Mouse (Mus musculus) kidney, postnatal 4 days (tissue): ENCODE measurements at regions not wholly inside any gene's neighbourhood (a gene's known extent, or its start where the extent isn't known, plus 50 kb on each side); places are given as distances from the start of the nearest gene placed in this dataset.
A peak's percentile ranks its signal among the peaks of the same experiment; 100 is the strongest.

Experiments
- DNase-seq, 2 experiments: peaks; one replicate each; pipeline ENCODE4 v3.0.0; 2021; ENCODE audit warnings: mixed read lengths in 2 of 2

DNA sequence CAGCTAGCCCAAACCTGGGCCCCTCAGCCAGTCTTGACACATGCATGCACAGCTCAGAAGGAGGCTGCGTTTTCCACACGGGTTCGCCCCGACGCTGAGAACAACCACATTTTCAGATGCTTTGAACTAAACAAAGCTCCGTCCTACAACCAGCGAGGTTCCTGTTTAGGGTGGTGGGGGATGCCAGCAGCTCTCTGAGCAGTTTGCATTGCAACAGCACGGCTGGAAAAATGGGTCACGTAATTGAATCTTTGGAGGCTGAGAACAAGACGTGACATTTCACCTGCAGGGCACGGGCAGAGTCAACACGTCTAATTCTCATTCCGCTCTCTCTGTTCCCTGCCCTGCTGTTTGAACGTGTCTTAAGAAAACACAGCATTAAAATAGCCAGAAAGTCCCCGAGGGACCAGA, 119.2 kb downstream of the Syk start:
- DNase-seq, result peak in 1 of 2 experiments; percentile 14

DNA sequence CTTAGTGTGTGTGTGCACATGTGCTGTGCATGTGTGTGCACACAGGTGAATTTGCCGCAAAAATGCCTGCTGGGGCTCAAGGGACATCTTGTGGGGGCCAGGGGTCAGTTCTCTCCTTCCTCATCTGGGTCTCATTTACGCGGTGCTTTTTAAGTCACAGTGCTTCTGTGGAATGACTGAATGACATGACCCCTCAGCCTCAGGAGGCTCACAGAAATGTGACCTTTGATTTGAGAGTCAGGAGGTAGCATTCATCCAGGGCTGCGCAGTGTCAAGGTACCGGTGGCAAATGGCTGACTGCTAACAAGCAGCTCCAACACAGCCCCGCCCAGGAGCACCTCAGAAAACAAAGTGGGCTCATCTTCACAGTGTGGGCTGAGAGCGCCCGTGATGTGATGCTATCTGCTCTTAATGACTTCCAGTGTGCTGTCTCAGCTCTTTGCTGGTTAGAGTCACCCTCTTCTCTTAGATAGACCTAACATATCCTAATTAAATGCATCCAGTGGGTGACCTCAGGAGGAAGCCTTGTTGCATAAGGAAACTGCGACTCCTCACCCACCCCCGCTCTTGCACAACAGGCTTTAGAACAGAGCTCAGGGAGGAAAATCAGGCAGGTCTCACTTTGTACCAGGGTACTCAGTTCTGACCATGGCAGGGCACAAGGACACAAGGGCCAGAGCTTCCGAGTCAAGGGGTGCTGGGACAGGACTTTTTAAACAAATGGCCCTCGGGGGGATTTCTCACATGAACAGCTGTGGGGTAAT, 120.6 kb downstream of the Syk start:
- no peak for DNase-seq

DNA sequence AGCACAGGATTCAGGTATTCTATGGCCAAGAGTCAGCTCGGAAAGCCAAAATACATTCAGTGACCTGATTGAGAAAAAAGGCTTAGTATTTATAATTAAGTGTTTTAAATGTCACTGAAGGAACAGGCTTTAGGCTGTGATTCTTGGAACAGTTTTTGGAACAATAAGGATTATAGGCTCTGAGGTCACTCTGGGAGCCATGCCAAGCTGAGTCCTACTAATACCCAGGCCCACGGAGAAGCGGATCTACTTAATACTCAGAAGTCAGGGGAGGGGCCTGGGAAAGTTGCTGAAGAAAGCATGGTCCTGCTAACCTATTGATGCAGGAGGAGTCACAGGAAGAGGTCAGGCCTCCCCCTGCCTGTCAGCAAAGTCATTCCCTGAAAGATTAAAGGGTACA, 121.7 kb downstream of the Syk start:
- DNase-seq, result peak; percentile 53 to 55

DNA sequence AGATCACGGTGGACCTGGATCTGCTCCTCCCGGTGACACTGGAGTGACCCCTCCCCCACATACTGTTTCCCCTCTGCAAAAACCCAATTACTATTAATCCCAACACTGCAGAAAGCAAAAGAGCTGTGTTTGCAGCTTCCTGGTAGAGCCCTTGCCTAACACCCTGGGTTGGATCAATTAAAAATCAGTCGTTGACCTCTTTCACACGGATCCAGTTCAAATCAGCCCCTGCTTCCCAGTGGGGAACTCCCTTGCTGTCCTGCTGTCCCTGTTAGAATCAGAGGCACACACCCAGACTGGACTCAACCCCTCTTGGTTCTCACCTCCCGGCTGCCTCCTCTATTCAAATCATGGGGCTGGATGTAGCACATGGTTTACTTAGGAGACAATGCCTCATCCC, 126.6 kb downstream of the Syk start:
- DNase-seq, result no peak

DNA sequence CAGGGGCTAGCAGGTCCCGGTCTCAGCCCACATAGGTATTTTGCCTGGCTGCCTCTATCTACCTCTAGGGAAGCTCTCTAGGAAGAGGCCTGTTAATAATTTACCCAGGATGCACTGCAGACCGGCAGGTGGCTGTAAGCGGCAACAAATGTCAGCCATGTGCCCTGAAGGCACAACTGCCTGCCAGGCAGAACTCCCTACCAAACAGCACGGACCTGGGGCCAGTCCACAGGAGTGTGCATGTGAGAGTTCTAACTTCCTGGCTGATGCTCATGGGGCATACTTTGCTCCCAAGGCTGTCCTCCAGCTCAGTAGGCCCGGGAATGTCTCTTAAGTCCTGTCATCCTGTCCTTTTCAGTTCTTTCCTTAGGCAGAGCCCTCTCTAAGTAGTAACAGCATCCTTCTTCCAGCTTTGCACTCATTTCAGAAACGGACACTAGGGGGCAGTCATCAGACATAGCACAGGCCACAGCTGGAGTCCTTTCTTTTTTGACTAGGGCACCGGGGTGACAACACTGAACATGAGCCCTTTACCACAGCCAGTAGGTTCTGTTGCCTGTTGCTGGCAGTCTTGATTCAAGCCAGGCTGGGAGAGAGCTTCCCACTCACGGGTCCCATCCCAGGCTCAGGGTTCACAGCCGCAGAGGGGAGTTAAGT, 128.9 kb downstream of the Syk start:
- DNase-seq, result peak; percentile 78 to 85

- no peak for DNase-seq
Observed at GRCm38 (mm10) chr13:52721463-52721862, 138.5 kb downstream of the Syk start.

DNA sequence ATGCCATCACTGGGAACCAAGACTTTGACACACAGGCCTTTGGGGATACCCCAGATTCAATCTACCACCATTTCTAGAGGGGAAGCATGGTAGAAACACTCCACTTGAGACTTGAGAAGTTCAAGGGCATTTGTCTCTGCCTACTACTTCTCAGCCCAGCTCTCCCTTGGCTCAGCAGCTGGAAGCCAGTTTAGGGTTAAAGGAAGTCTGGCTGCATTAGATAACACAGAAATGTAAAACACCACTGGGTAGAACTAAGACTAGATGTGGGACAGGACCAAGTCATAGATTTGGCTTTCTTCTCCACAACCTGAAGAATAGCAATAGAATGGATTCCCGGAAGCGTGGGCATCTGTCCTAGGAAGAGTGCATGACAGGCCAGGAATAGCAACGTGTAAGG, 139.7 kb downstream of the Syk start:
- no peak for DNase-seq

DNA sequence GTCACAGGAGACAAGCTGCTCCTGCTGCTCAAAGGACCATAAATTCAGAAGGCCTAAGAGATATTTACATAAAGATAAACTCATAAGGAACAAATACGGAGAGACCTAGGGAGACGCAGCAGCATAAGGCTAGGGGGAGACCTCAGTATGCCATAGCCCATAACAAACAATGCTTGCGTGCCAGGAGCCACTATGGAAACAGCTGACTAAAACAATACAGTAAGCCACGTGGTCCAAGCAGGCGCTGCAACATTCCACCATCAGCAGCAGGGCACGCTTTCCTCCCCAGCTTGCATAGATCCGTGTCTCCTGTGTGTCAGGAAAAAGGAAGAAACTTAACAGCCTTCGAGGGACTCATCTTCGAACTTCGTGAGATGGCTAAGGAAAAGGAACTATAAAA, 143.1 kb downstream of the Syk start:
- peak in 1 of 2 experiments; percentile 30 for DNase-seq

GRCm38 (mm10) chr13:52726525-52726924, 143.6 kb downstream of the Syk start:
- DNase-seq, result no peak

DNA sequence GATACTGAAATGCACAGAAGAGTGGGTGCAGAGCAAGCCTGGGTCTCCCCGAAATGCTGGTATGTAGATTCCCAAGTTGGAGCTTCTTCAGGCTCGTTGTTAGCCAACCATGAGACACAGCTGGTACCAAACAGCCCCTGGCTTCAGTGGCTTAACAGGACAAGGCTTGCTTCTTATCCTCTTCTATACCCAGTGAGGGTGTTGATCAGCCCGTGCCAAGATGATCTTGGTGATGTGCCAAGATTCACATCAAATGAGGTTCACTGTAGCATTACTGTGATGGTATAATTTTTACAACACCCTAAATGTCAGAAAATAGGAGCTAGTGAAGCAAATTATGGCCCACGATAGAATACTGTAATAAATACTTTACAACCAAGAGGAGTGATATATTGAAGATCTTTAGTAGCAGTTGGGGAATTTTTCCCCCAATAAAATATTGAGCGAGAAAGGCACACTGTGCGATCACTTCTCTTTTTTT, 152.5 kb downstream of the Syk start:
- DNase-seq, result no peak

DNA sequence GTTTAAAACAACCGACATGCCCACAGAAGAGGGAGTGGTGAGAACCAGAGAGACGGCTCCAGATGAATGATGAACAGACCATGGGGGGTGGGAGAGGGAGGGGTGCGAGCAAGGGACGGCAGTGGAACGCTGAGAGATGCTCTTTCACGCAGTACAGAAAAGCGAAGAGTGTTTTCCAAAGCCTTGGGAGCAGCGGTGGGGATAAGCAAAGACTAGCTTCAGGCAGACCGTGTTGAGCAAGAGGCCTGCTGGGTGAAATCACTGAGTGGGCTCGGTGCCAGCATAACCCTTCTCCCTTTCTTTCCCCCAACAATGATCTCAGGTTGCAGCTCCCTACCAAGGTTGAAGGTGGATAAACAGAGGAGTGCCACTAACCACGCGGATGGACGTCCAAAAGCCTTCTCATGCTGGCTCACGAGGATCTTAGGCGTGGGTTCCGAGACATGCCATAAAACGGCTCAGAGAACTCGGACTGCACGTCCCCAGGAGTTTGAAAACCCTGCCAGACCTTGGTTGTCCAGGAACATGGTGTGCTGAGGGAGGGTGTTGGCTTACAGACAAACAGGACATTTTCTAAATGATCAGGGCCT, 153.1 kb downstream of the Syk start:
- peak; percentile 13 to 28 for DNase-seq

DNA sequence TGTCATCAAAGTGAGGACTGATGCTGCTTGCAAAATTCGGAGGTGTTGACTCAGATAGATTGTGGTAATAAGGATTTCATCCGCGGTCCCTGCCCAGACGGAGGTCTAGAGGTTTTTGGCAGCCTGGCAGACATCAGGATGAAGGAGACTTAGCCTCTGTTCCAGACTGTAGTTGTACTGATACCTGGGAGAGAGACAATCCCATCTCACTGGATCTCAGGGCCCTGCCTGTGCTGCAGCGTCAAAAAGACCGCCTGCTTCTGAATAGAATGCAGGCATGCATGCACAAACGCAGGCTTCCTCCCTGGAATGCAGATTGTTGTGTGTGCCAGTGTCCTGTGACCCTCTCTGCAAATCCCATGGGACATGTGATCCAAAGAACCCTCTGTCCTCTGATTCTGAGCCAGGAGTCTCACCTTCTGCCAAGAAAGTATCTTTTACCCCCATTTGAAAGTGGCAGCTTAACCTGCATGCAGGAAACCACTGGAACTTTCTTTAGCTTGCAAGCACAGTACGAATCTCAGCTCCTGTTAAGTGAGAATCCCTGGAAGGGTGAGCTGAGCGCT, 155.2 kb downstream of the Syk start:
- no peak for DNase-seq

DNA sequence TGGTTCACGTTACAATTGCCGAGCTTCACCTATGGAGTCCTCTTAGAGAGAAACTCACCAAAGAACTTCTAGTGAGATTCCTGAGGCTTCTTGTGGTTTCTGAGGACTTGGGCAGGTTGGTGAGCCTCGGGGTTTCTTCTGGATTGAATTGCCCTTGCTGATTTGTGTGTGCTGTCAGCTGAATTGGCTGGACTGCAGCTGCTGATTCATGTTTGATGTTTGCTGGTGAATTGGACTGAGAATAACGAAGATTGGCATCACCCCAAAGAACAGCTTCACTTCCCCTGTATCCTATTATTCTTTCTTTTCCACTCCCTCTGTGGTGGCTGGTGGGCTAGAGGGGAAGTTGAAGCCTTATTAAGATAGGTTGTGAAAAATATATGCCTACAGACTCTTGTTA, 158.4 kb downstream of the Syk start:
- no peak for DNase-seq

DNA sequence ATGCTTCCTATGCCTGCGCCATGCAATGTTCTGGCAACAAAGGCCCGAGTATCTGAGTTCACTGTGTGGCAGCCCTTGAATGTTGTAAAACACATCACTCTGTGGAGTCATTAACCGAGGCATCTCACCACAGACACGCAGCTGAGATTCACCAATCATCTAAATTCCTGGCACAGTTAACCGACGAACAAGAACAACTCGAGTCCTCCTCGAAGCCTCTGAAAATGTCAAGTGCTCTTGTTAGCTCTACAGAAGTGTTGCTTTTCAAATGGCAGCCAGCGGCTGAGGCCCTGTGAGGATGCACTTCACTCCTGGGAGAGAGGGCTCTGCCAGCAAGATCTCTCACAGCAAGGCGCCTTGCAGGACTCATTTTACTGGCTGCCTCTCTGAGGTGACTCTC, 173.0 kb downstream of the Syk start:
- no peak for DNase-seq

- DNase-seq, result peak; percentile 50 to 65
Observed at GRCm38 (mm10) chr13:52765508-52766181, 163.8 kb downstream of the Auh start.

GRCm38 (mm10) chr13:52766236-52766635, 163.2 kb downstream of the Auh start:
- no peak for DNase-seq

DNA sequence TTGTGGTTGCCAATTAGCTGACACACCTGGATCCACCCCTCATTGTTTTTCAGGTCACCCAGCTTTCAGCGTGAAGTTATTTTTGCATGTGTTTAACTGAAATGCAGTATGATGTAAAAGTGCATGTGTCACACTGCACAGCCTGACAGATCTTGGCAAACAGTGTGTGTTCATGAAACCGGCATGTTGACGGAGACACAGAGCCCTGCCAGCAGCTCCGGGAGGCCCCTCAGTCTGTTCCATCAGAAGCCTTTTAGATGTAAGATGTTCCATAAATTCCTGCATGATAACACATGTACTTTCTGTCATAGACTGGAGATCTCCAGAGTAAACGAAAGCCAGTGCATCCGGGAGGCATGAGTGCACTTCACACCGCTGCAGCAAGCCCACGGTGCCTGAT, 159.5 kb downstream of the Auh start:
- DNase-seq, result no peak

- DNase-seq, result no peak
Observed at GRCm38 (mm10) chr13:52771518-52771917, 158.0 kb downstream of the Auh start.

- no peak for DNase-seq
Observed at GRCm38 (mm10) chr13:52772081-52772480, 157.4 kb downstream of the Auh start.

- peak; percentile 22 to 24 for DNase-seq
Observed at GRCm38 (mm10) chr13:52777396-52778034, 152.0 kb downstream of the Auh start.

DNA sequence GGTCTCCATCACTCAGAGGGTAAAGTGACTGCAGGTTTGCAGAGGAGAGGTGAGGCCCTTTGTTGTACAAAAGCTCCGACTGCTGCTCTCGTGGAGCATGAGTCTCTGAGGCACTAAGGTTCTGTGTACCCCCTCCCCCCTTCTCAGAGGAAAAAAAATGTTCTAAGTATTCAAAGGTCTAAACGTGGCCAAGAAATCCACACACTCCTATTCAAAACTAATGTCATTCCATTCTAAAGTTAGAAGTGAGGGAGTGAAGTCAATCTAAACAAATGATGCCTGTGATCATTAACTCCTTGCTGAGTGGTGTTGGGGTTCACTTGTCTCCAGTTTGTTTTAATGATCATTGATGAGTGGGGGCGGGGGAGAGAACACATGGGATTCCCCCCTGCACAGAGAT, 150.6 kb downstream of the Auh start:
- DNase-seq, result no peak
